Mouse (Mus musculus) mouse trophoblast stem cell (cell line): ENCODE results near the gene Gm9936.
"Not testable (repeated sequence)": the region's sequence is repeated elsewhere in the genome, so short reads cannot be mapped to it uniquely, and the experiment has no call there.

Experiments used
- in situ Hi-C, 2 experiments: fragments of 300-500 bp; cut with MseI, MboI; formaldehyde crosslinking; loops; 2 replicates in 1 of 2; 3 replicates in 1 of 2; pipeline ENCODE4 v1.15.1; 2025

Gm9936 gene

GRCm38 (mm10) chr5:114858582-114858981 lies at the start of gene Gm9936:
TSS of gene Gm9936 (minus strand) at chr5:114858682.
- in situ Hi-C loops, result no loop called here

- in situ Hi-C loops, result no loop called here
Observed at GRCm38 (mm10) chr5:114902413-114902812, 43.9 kb upstream of the Gm9936 start.

GRCm38 (mm10) chr5:114898857-114899256 lies 40.4 kb upstream of the Gm9936 start:
- in situ Hi-C loops, result no loop called here

- in situ Hi-C loops, result no loop called here
Observed at GRCm38 (mm10) chr5:114897374-114897793, 38.9 kb upstream of the Gm9936 start.

GRCm38 (mm10) chr5:114896688-114897373 lies 38.3 kb upstream of the Gm9936 start, which contains the start of gene Oasl2:
TSS of gene Oasl2 (plus strand) at chr5:114896936.
- in situ Hi-C loops, result no loop called here

GRCm38 (mm10) chr5:114895542-114895941 lies 37.1 kb upstream of the Gm9936 start:
- in situ Hi-C loops, result no loop called here

GRCm38 (mm10) chr5:114888995-114889394 lies 30.5 kb upstream of the Gm9936 start:
- in situ Hi-C loops, result no loop called here

GRCm38 (mm10) chr5:114886801-114887200 lies 28.3 kb upstream of the Gm9936 start:
- in situ Hi-C loops, result no loop called here

GRCm38 (mm10) chr5:114883022-114883421 lies 24.5 kb upstream of the Gm9936 start:
- in situ Hi-C loops, result no loop called here

- in situ Hi-C loops, result not testable (repeated sequence)
Observed at GRCm38 (mm10) chr5:114882319-114882718, 23.8 kb upstream of the Gm9936 start.

GRCm38 (mm10) chr5:114879399-114879798 lies 20.9 kb upstream of the Gm9936 start:
- in situ Hi-C loops, result no loop called here

GRCm38 (mm10) chr5:114877487-114877886 lies 19.0 kb upstream of the Gm9936 start:
- in situ Hi-C loops, result no loop called here

- in situ Hi-C loops, result no loop called here
Observed at GRCm38 (mm10) chr5:114876331-114876730, 17.8 kb upstream of the Gm9936 start.

GRCm38 (mm10) chr5:114875858-114876257 lies 17.4 kb upstream of the Gm9936 start:
- in situ Hi-C loops, result no loop called here

GRCm38 (mm10) chr5:114865279-114865678 lies 6.8 kb upstream of the Gm9936 start:
- in situ Hi-C loops, result no loop called here

- in situ Hi-C loops, result no loop called here
Observed at GRCm38 (mm10) chr5:114864813-114865212, 6.3 kb upstream of the Gm9936 start.

GRCm38 (mm10) chr5:114861730-114862129 lies 3.2 kb upstream of the Gm9936 start:
- in situ Hi-C loops, result no loop called here

- in situ Hi-C loops, result no loop called here
Observed at GRCm38 (mm10) chr5:114859253-114859652, 771 bp upstream of the Gm9936 start.

- in situ Hi-C loops, result not testable (repeated sequence)
Observed at GRCm38 (mm10) chr5:114853364-114853763, 5.1 kb downstream of the Gm9936 start, which contains the start of gene 4930519G04Rik. TSS of gene 4930519G04Rik (plus strand) at chr5:114853664.

- in situ Hi-C loops, result no loop called here
Observed at GRCm38 (mm10) chr5:114851565-114852236, 6.8 kb downstream of the Gm9936 start.

GRCm38 (mm10) chr5:114844371-114844770 lies 14.1 kb downstream of the Gm9936 start:
- in situ Hi-C loops, result not testable (repeated sequence)

- in situ Hi-C loops, result no loop called here
Observed at GRCm38 (mm10) chr5:114842674-114843073, 15.8 kb downstream of the Gm9936 start.

GRCm38 (mm10) chr5:114842155-114842554 lies 16.3 kb downstream of the Gm9936 start:
- in situ Hi-C loops, result not testable (repeated sequence)
